Mouse (Mus musculus) midbrain, embryonic 12.5 days (tissue): ENCODE results near the gene Klhl41. TPM values are rescaled to one million over a fixed set of nuclear protein-coding genes. Genes with fewer than 3 reads are reported as not detected.
"Not testable (repeated sequence)": the region's sequence is repeated elsewhere in the genome, so short reads cannot be mapped to it uniquely, and the experiment has no call there.

ENCODE experiments used
- ATAC-seq: fragments of 200-750 bp; cut with Nextera tagmentation; 2 replicates; pipeline ENCODE4 v1.8.0; 2017; ENCODE audit warnings: low read depth, moderate TSS enrichment, moderate library complexity; ENCODE audit not compliant: low FRiP score
- H3K27ac ChIP-seq: fragments of 300-500 bp; sonication (generic); replicated peaks from 2 replicates; pipeline ENCODE4 v1.5.1; 2016; ENCODE audit warnings: mild to moderate bottlenecking
- H3K27me3 ChIP-seq: fragments of 300-500 bp; sonication (generic); 2 replicates; pipeline ENCODE4 v1.6.1; 2016; ENCODE audit warnings: mild to moderate bottlenecking
- H3K36me3 ChIP-seq: fragments of 300-500 bp; sonication (generic); 2 replicates; pipeline ENCODE4 v1.6.1; 2016
- H3K4me1 ChIP-seq: fragments of 300-500 bp; sonication (generic); 2 replicates; pipeline ENCODE4 v1.6.1; 2016
- H3K4me2 ChIP-seq: fragments of 300-500 bp; sonication (generic); replicated peaks from 2 replicates; pipeline ENCODE4 v1.6.1; 2016; ENCODE audit warnings: mild to moderate bottlenecking, moderate library complexity
- H3K4me3 ChIP-seq: fragments of 300-500 bp; sonication (generic); 2 replicates; pipeline ENCODE4 v1.5.1; 2016; ENCODE audit warnings: mild to moderate bottlenecking
- H3K9ac ChIP-seq: fragments of 300-500 bp; sonication (generic); replicated peaks from 2 replicates; pipeline ENCODE4 v1.6.1; 2016; ENCODE audit warnings: mild to moderate bottlenecking, moderate library complexity
- H3K9me3 ChIP-seq: fragments of 300-500 bp; sonication (generic); 2 replicates; pipeline ENCODE4 v1.6.1; 2016; ENCODE audit warnings: mild to moderate bottlenecking
- WGBS: fragments of 180-500 bp; shearing (Covaris S2); methylation state at CpG from one replicate; pipeline ENCODE4 v1.1.7; 2016; 5-methylcytosine and 5-hydroxymethylcytosine counted together
- polyA plus RNA-seq: library from polyadenylated mRNA; unstranded; fragments of >200 nt; fragmentation: Nextera tagmentation; extraction: Ambion mirVana; gene quantifications from 2 replicates; pipeline ENCODE4 v1.2.1, GENCODE M21; 2016

The Klhl41 gene
- polyA plus RNA-seq, 1 experiment from 2014 or later, result 0.27 TPM

DNA sequence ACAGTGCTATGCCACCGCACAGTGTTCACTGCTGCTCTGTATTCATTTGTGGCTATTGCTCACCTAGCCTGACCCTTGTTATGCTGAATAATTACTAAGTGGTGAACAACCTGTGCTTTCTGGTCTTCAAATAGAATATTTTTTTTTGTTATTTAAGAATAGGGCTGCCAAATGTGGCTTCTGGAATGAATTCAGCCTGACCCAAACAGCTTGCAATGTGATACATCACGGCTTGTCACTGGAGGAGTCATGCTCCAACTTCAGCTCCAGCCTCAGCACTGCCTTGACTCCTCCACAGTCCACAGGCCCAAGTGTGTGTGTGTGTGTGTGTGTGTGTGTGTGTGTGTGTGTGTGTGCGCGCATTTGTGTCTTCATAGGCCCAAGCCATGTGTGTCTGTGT, 10.6 kb upstream of the Klhl41 start:
- Histone ChIP-seq H3K4me2 (no peak overlapping the region), H3K36me3 (peaks cover 55% of the 10 kb centered on the region), H3K4me3 (no peak overlapping the region), H3K27me3 (no peaks in the 10 kb centered on the region), H3K4me1 (no peaks in the 10 kb centered on the region), H3K9me3 (no peaks in the 10 kb centered on the region), H3K27ac (no peak overlapping the region), H3K9ac (no peak overlapping the region)
- WGBS, result 93% methylated on average over 2 of the region's 4 CpGs
- ATAC-seq, result no peak

DNA sequence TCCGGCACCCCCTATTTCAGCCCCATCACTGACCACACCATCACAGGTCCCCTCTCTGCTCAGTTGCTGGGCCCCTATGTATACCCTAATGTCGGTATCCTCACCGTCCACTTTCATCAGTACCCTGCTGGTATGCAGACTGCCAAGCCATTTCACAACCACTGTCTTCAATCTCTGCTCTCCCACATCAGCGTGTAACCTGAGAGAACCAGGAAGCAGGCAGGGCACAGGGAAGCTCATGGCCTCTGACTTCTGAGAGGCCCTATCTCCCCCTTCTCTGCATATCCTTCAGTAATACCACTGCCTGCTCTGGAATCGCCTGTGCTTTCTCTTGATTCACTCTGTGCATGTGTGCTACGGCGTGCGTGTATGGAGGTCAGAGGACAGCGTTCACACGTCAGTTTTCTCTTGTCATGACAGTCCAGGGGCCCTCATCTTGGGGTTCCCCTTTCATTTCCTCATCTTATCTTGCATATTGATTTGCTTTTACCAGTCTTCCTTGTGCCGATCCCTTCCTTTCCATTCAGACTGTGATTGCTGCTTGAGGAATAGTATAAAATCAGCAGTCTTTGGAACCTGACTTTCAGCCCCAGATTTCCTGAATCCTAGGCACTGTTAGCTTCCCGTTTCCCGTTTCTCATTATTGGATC, 6.0 kb upstream of the Klhl41 start:
- WGBS, result 89% methylated on average over 13 of the region's 13 CpGs
- no peak for ATAC-seq
- H3K4me1 ChIP-seq, result no peaks in the 10 kb centered on the region
- H3K4me2 ChIP-seq, result no peak overlapping the region
- peaks cover 44% of the 10 kb centered on the region; the same call in 1 of the 2 replicates for H3K36me3 ChIP-seq
- no peaks in the 10 kb centered on the region for H3K9me3 ChIP-seq
- H3K9ac ChIP-seq, result no peak overlapping the region
- no peak overlapping the region for H3K27ac ChIP-seq
- H3K27me3 ChIP-seq, result no peaks in the 10 kb centered on the region
- H3K4me3 ChIP-seq, result no peak overlapping the region

DNA sequence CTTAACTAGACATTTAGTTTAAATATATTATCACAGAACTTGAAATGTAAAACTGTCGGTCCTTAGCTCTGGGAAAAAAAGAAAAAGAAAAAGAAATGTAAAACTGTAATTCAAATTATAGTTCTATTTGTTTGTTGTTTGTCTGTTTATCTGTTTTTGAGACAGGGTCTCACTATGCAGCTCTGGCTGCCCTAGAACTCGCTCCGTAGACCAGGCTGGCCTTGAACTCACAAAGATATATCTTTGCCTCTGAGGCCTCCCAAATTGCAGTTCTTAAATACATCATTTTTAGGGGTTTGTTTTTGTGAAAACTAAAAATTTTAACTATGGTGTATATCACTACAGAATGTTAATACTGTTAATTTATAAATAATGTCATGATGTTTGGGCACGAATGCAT, 2.3 kb upstream of the Klhl41 start:
- ATAC-seq, result no peak

DNA sequence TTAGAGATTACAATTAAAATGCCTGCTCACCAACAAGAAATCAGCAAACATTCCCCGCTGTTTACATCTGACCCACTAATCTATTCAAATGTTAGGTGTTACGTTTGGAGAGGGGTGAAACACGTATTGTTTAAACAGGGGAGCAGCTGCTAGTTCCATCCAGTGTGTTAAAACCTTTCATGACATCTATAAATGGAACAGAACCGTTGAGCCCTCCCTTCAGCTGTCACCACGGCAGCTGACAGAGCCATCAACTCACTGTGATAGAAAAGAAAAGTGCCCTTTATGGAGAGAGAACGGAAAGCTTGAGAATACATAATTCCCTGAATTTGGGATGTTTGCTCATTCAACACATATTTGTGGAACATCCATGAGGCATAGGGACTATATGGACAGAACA, 1.5 kb upstream of the Klhl41 start:
- Histone ChIP-seq H3K36me3 (peaks cover 18% of the 10 kb centered on the region; the same call in 1 of the 2 replicates), H3K27ac (no peak overlapping the region; the same call in 1 of the 2 replicates), H3K27me3 (no peaks in the 10 kb centered on the region), H3K9me3 (no peaks in the 10 kb centered on the region), H3K4me1 (no peaks in the 10 kb centered on the region), H3K9ac (no peak overlapping the region), H3K4me3 (no peak overlapping the region), H3K4me2 (no peak overlapping the region)
- ATAC-seq, result no peak
- WGBS, result 59% methylated on average over 6 of the region's 6 CpGs

More for the DNA sequence above, 2.3 kb upstream of the Klhl41 start:
- no peaks in the 10 kb centered on the region for H3K9me3 ChIP-seq
- no peak overlapping the region for H3K4me3 ChIP-seq
- H3K27ac ChIP-seq, result no peak overlapping the region
- H3K36me3 ChIP-seq, result peaks cover 26% of the 10 kb centered on the region; the same call in 1 of the 2 replicates
- no peak overlapping the region for H3K4me2 ChIP-seq
- no peaks in the 10 kb centered on the region for H3K4me1 ChIP-seq
- H3K27me3 ChIP-seq, result no peaks in the 10 kb centered on the region
- WGBS, result 93% methylated on average over 4 of the region's 4 CpGs
- no peak overlapping the region for H3K9ac ChIP-seq

DNA sequence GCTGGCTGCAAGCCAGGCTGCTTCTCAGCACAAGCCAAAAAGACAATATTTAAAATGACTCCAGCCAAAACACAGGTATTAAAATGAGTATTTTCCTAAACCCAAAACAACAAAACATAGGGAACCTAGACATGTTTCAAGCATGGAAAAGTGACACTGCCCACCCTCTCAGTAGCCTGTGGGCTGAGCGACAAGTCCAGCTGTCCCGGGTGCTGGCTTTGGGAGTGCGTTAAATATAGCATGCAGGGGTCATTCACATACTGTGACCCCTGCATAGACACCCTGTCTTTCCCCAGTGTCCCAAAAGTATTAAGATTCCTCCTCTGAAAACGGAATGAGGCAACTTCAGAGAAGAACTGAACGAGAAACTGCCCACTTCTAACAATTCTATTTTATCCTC, 3.8 kb downstream of the Klhl41 start:
- H3K9ac ChIP-seq, result no peak overlapping the region
- H3K4me1 ChIP-seq, result no peaks in the 10 kb centered on the region
- H3K36me3 ChIP-seq, result no peaks in the 10 kb centered on the region
- no peak for ATAC-seq
- no peak overlapping the region for H3K4me3 ChIP-seq
- WGBS, result 75% methylated on average over 5 of the region's 5 CpGs
- H3K27ac ChIP-seq, result no peak overlapping the region
- no peaks in the 10 kb centered on the region for H3K9me3 ChIP-seq
- H3K4me2 ChIP-seq, result no peak overlapping the region
- H3K27me3 ChIP-seq, result peaks cover 3% of the 10 kb centered on the region; the same call in 1 of the 2 replicates

DNA sequence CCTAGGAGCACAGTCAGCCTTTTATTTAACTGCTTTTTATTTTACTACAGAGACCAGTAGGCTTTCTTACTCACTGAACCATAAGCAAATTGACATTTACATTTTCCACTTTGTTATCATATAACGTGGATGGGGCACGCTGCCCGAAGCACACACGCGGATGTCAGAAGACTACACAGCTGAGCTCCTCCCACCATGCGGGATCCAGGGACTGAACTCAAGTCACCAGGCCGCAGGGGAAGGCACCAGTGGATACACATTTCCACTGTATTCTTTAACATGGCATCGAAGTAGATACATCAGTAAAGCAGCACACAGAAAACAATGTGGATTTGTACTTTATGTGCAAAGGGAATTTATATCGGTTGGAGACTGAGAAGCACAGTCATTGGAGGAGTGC, 5.3 kb downstream of the Klhl41 start:
- Histone ChIP-seq H3K9ac (no peak overlapping the region), H3K36me3 (peaks cover 4% of the 10 kb centered on the region; the same call in 1 of the 2 replicates), H3K9me3 (no peaks in the 10 kb centered on the region), H3K27ac (no peak overlapping the region), H3K27me3 (peaks cover 5% of the 10 kb centered on the region; the same call in 1 of the 2 replicates), H3K4me2 (no peak overlapping the region), H3K4me3 (no peak overlapping the region), H3K4me1 (no peaks in the 10 kb centered on the region)
- no peak for ATAC-seq
- 82% methylated on average over 9 of the region's 9 CpGs for WGBS

DNA sequence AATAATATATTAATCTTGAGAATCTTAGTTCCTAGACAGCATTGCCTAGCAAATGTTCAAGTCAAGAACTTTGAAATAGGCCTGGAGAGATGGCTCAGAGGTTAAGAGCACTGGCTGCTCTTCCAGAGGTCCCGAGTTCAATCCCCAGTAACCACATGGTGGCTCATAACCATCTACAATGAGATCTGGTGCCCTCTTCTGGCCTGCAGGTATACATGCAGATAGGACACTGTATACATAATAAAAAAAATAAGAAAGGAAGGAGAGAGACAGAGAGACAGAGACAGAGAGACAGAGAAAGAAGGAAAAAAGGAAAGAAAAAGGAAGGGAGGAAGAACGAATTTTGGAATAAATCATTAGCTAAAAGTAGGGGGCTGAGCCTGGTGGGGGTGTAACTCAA, 6.8 kb downstream of the Klhl41 start:
- Histone ChIP-seq H3K27me3 (peaks cover 16% of the 10 kb centered on the region), H3K9ac (no peak overlapping the region), H3K4me1 (no peaks in the 10 kb centered on the region), H3K4me3 (no peak overlapping the region), H3K9me3 (no peaks in the 10 kb centered on the region), H3K27ac (no peak overlapping the region), H3K36me3 (peaks cover 4% of the 10 kb centered on the region; the same call in 1 of the 2 replicates), H3K4me2 (no peak overlapping the region)
- 69% methylated on average over 2 of the region's 2 CpGs for WGBS
- ATAC-seq, result no peak

DNA sequence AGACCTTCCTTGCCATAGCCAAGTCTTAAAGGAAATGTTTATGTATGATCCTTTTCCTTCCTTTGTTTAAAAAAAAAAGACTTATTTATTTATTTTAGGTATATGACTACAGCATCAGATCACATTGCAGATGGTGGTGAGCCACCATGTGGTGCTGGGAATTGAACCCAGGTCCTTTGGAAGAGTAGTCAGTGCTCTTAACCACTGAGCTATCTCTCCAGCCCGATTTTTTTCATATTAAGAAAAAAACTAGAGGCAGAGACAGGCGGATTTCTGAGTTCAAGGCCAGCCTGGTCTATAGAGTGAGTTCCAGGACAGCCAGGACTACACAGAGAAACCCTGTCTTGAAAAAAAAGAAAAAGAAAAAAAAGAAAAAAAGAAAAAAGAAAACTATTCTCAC, 7.3 kb downstream of the Klhl41 start:
- H3K27me3 ChIP-seq, result peaks cover 19% of the 10 kb centered on the region
- H3K36me3 ChIP-seq, H3K9ac ChIP-seq, H3K4me3 ChIP-seq, ATAC-seq, H3K4me1 ChIP-seq, H3K9me3 ChIP-seq, H3K27ac ChIP-seq, H3K4me2 ChIP-seq: not testable (repeated sequence)
- 84% methylated on average over 2 of the region's 2 CpGs for WGBS

DNA sequence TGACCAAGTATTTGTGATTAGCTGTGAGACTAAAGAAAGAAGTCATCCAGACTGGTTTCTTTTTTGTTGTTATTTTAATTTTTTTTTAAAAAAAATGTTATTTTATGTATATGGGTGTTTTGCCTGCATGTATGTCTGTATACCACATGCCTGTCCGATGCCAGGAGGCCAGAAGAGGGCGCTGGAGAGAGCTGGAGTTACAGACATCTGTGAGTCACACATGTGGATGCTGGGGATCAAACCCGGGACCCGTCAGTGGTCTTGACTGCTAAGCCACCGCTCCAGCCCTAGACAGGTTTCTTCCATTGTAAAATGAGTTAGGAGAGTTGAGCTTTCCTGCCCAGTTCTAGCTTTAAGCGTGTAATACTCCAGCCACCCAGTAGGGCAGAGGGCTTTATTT, 10.1 kb downstream of the Klhl41 start:
- 66% methylated on average over 6 of the region's 6 CpGs for whole genome bisulfite sequencing
- no peak overlapping the region for H3K4me3 ChIP-seq
- no peak overlapping the region for H3K27ac ChIP-seq
- no peak for ATAC-seq
- peaks cover 4% of the 10 kb centered on the region; the same call in 1 of the 2 replicates for H3K36me3 ChIP-seq
- H3K9ac ChIP-seq, result no peak overlapping the region
- peaks cover 14% of the 10 kb centered on the region for H3K4me1 ChIP-seq
- no peak overlapping the region for H3K4me2 ChIP-seq
- H3K27me3 ChIP-seq, result peaks cover 30% of the 10 kb centered on the region
- no peaks in the 10 kb centered on the region for H3K9me3 ChIP-seq

DNA sequence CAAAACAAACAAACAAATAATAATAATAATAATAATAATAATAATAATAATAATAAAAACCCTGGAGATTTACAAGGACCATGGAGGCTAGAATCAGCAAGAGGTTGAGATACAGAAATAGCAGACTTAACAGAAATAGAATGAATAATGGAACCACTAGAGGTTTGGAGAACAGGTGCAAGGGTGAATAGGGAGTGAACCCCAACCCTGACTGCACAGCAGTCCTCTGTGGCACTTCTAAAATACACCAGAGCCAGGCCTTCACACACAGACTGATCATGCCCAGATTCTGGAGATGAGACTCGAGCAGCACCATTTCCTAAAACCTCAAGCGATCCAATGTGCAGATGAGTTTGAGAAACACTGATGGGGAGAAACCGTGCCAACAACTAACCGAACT, 12.0 kb downstream of the Klhl41 start:
- H3K4me2 ChIP-seq, result no peak overlapping the region
- H3K4me1 ChIP-seq, result peaks cover 14% of the 10 kb centered on the region
- ATAC-seq, result no peak
- WGBS, result 87% methylated on average over 4 of the region's 4 CpGs
- H3K9me3 ChIP-seq, result no peaks in the 10 kb centered on the region
- peaks cover 39% of the 10 kb centered on the region for H3K27me3 ChIP-seq
- H3K27ac ChIP-seq, result no peak overlapping the region
- no peak overlapping the region for H3K4me3 ChIP-seq
- H3K9ac ChIP-seq, result no peak overlapping the region
- peaks cover 10% of the 10 kb centered on the region for H3K36me3 ChIP-seq

DNA sequence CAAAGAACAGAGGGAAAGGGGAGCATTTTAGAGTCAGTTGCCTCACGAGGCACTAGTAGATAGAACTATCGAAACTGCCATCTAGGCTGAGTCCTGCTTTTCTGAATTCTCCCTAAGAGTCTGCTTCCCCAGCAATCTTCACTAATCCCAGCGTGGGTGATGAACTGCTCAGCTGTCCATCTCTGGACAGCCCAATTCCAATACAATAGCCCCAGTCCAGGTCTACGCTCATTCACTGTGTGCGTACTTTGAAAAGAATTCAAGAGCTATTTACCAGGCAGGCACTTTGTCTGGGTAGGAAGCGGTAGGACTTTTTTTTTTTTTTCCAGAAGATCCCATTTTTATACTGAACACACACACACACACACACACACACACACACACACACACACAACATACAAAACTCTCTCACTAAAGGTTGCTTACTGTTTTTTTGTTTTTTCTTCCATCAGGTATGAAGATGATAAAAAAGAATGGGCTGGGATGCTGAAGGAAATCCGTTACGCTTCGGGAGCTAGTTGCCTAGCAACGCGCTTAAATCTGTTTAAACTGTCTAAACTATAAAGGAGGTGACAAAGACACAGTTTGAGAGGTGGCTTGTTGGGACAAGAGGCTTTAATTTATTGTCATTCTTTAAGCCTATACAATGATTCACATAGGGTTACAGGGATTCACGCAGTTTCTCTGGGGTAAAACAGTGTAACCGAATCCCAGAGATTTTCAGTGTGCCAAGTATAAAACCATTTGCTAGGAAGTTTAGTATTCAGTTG, 13.3 kb downstream of the Klhl41 start:
- H3K4me1 ChIP-seq, result peaks cover 14% of the 10 kb centered on the region

DNA sequence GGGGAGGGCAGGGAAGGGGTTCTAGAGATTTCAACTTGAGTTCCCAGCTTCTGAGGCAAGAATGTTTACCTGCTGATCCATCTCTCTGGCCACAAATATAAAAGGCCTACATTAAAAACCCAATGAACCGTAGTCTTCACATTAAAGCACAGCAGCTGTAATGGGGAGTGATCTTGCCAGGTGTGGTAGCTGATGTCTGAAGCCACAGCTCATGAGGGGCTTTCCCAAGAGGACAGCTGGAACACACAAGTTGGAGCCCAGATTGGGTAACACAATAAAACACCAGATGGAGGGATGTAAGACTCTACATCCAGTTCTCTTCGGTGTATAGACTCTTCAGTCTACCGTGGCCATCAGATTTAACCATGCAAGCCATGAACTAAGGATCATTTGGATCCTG, 14.6 kb downstream of the Klhl41 start:
- H3K36me3 ChIP-seq, result peaks cover 31% of the 10 kb centered on the region
- no peaks in the 10 kb centered on the region for H3K9me3 ChIP-seq
- WGBS, result 97% methylated on average over 3 of the region's 3 CpGs
- no peak for ATAC-seq
- H3K27me3 ChIP-seq, result peaks cover 45% of the 10 kb centered on the region
- H3K27ac ChIP-seq, result no peak overlapping the region
- no peak overlapping the region for H3K4me3 ChIP-seq
- no peak overlapping the region for H3K4me2 ChIP-seq
- H3K4me1 ChIP-seq, result peaks cover 14% of the 10 kb centered on the region
- H3K9ac ChIP-seq, result no peak overlapping the region

More for the DNA sequence above, 13.3 kb downstream of the Klhl41 start:
- Histone ChIP-seq H3K27me3 (peaks cover 46% of the 10 kb centered on the region), H3K9me3 (no peaks in the 10 kb centered on the region), H3K27ac (peak overlapping the region; percentile 50; the same call in 1 of the 2 replicates), H3K9ac (no peak overlapping the region), H3K36me3 (peaks cover 21% of the 10 kb centered on the region), H3K4me3 (no peak overlapping the region; the same call in 1 of the 2 replicates), H3K4me2 (peak overlapping the region; percentile 27)
- 17% methylated on average over 13 of the region's 13 CpGs for WGBS
- ATAC-seq, result peak; percentile 76; the same call in 1 of the 2 replicates
